Mouse (Mus musculus) heart, adult 18-20 months (tissue): ENCODE measurements around the gene Cybrd1. TPM values are rescaled to one million over a fixed set of nuclear protein-coding genes. Genes with fewer than 3 reads are reported as not detected.

Source experiments
- DNase-seq, 2 experiments: peaks; one replicate each; pipeline ENCODE4 v3.0.0; 2021 to 2022; ENCODE audit warnings: mixed read lengths in 1 of 2
- long read RNA-seq, 2 experiments: library from polyadenylated mRNA; stranded (forward); transcript quantifications; one replicate each; pipeline ENCODE4 v2.0.0; 2021
- total RNA-seq, 2 experiments: library from RNA; stranded (reverse); gene quantifications; 2 replicates each; pipeline ENCODE4 v1.2.3; 2021

Gene Cybrd1
- total RNA-seq: 1 to 10 TPM in 1 of 2 experiments, under 1 TPM in 1; 0.87 to 1.9 TPM
- long read RNA-seq, experiment 1: 0 reads
- long read RNA-seq, experiment 2, partial matches to known transcripts: 0 of 1 reads
- long read RNA-seq, experiment 2, other reads (novel, unspliced or antisense): 1 of 1 reads

DNA sequence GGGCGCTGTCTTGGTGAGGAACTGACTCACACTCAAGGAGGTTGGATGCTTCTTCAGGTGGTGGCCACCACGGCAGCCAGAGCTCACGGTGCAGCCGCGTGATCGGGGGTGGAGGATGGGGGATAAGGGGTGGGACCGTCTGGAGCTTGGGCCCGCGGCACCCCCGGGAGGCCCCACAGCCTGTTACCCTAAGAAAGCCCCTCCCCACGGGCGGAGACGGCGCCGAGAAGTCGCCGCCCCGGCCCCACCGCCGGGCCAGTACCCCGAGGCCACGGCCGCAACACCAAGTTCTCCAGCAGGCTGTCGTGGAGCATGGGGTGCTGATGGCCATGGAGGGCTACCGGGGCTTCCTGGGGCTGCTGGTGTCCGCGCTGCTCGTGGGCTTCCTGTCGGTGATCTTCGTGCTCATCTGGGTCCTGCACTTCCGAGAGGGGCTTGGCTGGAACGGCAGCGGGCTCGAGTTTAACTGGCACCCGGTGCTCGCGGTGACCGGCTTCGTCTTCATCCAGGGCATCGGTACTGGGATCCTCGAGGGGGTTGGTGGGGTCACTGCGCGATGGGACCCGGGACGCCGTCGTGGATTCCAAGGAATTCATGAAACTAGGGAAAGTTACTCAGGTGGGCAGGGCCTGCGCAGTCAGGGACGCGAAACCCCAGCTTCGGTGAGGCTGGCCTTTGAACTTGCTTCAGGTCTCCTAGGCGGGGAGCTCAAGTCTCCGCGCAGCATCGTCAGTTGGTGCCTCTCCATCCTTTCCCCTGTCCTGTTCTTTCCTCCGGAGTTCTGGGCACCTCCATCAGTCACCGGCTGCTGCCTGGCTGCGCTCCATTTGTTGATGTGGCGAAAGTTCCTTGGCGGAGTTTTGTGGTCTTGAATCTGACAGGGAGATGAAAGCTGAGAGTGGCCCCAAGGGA, at the start of gene Cybrd1:
Cybrd1 (plus strand) TSS at position 127 of the 912 bp plus-strand sequence.
- peak; percentile 67 to 74 for DNase-seq

DNA sequence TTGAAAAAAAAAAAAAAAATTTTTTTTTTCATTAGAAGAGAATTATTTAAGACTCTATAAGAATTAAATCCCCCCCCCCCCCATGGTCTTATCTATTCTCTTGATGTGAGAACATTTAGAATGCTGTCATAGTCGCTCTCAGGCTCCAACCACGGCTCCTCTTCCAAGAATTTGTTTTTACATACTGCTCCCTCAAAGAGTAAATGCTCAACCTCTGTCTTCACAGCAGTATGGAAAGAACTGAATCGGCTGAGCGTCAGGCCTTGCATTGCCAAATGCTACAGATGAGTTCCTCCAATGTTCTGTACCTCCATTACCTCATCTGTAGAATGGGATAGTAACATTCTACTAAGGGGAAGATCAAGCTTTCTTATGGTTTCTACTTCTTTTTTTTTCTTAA, 46.1 kb upstream of the Cybrd1 start:
- no peak for DNase-seq

DNA sequence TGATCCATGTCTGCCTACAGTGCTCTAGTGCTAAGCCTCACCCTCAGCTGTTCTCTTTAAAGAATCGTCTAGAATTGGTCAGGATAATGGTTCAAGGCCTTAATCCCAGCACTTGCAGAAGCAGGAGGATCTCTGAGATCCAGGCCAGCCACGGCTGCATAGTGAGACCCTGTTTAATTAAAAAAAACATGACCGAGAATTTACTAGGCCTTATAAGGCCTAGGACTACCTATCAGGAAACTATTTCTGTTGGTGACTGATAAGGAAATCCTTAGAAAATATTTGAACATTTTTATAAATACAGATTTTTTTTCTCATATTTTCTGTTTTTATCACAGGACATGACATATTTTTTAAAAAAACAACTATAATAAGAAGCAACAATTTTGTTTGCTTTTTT, 44.4 kb upstream of the Cybrd1 start:
- no peak for DNase-seq

DNA sequence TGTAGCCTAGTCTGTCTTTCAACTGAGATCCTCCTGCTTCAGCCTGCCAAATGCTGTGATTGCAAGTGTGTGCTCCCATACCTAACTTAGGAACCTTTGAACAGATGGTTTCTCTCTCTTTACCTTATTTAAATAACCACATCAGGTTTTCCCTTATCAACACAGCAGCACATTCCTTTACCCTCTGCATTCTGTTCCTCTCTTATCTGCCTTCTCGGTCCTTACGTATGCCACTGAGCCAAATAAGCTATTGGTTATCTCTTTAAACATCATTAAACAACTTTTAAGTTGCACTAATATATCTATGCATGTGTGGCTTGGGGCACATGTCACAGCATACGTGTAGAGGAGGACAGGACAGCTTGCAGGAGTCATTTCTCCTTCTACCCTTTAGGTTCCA, 43.9 kb upstream of the Cybrd1 start:
- no peak for DNase-seq

DNA sequence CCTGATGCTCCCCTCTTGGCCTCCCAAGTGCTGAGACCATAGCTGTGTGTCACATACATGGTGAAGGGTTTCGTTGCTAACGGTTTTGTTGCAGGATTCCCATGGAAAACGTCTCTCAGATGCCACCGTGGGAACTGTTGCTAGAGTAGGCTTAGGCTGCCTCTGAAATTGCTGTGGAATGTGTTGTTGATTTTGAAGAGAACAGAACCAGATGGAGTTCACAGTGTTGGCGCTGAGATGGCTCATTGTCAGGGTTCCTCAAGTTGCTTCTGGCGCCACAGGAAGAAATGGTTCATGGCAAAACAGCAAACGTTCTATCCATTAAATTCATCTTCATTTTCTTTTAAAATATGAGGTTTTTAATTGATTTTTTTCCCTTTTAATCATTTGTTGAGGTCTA, 35.3 kb upstream of the Cybrd1 start:
- no peak for DNase-seq

DNA sequence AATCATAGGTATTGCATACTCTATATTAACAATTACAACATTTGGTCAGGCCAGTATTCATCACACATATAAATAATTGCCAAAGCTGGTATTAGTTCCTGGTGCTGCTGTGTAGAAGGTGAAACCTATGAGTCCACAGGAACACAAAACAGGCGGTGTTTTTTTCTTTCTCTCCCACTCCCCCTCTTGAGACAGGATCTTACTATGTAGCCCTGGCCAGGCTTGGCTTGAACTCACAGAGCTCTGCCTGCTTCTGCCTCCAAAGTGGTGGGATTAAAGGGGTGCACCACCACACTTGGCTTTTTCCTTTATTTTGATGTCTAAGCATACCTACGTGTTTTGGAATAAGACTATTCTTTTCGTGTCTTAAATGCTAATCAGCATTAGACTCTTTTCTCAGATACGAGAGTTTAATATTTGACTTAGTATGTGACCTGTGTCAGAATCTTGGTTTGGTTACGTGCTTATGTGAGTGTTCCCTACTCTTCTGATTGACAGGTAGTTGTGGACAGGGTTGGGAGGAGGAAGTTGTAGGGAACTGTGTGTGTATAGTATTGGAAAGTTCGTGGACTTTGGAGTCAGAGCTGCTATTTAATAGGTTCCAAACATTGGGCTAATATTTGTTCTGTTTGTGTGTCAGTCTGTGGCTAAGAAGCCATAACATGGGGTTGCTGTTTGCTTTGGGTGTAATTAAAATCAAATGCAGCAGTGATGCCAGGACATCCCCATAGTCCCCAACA, 34.1 kb upstream of the Cybrd1 start:
- DNase-seq: no peak

DNA sequence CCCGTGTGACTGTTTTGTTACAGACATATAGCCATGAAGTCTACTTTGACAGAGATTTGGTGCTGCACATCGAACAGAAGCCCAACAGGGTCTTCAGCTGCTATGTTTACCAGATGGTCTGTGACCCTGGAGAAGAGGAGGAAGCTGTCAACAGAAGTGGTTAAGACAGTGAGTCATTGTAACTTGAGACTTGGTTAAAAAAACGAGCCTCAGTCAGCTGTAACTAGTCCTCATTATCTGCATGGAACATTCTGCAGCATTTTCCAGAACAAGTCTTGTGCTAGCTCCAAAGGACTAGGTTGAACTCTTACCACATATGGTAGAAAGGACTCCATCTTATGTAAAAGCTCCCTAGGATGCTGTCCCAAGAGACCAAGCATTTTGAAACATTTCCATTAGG, 28.0 kb upstream of the Cybrd1 start:
- DNase-seq: no peak

DNA sequence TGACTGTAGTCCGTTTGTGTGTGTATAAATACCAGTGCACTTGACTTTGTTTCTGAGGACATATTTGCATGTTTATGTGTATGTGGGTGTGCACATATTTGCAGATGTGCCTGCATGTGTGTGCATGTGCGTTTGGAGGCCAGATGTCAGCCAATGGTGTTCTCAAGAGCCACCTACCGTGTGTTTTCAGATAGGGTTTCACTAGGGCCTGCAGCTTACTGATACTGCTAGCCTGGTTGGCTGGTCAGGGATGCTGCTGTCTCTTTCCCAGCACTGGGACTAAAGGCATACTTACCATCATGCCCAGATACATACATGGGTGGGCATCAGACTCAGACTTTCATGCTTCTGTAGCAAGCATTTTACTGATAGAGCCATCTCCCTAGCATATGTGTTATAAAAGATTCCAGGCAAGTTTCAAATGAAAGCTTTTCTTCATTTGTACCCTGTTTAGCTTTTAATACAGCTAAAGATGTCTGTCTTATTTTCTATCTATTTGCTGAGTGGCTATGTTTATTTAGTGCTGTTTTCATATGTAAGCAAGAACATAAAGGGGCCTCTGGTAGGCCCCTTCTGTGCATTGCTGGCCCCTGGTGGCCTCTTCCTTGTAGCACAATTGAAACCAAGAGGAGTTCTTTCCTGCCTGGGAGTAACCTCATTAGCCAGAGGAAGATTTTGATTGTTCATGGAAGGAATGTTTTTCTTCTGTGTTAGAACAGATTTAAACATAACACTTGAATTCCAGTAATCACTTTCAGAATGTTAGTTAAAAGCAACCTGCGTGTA, 26.9 kb upstream of the Cybrd1 start:
- DNase-seq: no peak

DNA sequence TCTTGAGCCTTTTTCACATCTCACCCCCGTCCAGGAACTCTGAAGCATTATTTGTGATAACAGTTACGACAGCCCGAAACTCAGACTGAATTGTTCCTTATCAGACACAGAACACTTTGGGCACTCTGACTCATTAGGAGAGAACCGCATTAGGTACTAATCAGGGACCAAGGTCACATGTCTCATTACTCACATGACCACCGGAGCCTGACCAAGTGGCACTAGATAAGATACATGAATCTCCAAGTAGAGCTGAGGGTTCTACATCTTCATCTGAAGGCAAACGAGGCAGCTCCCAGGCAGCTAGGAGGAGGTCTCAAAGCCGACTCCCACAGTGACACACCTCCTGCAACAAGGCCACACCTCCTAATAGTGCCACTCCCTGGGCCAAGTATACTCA, 21.6 kb upstream of the Cybrd1 start:
- peak in 1 of 2 experiments; percentile 13 for DNase-seq

DNA sequence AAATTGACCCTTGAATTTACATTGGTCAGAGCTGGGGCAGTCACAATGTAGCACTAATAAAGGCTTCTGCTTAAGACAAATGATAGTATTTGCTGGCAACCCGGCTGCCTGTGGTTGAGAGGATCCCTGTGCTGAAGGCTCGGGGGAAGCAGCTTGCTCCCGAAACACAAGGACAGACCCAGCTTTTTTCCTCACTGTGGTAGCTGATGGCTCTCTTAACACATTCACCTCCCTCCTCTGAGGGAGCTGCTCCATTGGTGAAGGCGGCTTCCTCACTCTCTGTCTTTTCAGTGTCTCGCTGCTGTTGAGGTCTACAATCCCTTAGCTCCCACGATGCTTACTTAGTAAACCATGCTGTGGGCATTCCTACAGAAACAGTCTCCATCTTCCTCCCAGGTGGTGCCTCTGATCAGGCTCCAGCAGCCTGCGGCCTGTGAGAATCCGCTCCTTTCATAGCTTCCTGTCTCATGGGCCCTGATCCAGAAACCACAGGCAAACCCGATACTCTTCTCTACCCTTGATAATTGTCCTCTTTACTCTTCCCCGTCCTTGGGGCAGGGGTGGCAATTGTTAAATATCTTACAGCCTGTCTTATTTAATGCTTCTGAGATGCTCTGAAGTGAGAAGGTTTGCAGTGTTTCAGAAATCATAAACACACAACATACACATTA, 15.0 kb upstream of the Cybrd1 start:
- no peak for DNase-seq

DNA sequence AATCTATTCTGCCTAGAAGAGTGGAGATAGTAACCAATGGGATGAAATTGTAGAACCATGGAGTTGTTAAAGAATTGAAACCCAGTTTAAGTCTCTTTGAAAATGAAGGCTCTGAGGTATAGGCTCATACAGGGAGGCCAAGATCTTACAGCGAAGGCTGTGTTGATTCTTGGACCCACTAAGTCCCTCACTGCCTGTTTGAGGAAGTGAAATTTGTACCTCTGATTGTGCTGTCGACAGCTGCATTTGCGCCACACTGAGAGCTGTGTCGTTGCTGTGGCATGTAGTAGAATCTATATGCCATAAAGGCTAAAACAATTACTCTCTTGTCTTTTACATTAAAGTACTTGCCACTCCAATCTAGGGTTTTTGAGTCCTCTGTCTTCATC, 14.4 kb upstream of the Cybrd1 start:
- DNase-seq: no peak

DNA sequence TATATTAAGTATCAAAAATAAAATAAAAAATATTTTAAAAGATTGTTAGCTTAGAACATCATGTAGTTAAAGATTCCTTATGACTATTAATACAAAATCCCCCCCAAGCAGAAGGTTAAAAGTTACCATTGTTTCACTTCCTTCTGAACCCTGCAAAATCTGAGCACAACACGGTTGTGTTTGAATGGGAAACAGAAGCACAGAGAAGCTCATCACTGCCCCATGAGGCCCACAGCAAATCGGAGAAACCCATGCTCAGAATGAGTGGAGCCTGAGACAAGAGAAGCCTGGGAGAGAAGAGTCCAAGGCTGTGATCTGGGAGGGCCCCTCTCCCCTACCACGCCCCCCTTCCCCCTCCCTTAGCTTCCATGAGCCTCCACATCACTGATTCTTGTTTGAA, 13.0 kb upstream of the Cybrd1 start:
- no peak for DNase-seq

DNA sequence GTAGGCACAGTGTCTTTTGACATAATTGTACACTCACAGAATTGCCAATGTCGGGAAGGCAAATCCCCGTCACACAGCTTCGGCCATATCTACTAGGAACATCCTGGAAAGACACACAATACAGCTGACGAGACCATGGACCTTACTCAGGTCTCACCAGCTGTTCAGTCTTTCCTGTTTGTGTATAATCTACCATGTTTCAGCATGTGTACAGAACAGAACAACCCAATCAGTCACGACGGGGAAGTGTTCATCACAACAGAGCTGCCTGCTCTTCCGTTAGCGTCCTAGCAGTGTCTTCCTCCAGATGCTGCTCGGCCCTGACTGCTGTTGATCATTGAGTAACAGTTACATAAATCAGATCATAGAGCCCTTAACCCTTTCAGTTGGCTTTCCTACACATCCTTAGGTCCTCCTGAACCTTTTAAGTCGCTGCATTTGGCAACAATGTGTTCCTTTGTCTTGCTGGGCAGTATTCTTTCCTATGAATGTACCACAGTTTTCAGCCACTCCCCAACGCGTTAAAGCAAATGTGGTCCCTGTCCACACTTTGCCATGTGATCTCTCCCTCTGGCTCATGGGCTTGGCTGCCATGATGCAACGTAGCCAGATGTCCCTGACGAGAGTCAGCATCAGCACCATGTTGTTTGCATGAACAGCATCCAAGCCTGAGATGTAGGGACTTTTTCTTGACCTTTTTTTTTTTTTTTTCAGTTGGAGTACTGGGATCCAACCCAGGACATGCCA, 12.1 kb upstream of the Cybrd1 start:
- DNase-seq: no peak

DNA sequence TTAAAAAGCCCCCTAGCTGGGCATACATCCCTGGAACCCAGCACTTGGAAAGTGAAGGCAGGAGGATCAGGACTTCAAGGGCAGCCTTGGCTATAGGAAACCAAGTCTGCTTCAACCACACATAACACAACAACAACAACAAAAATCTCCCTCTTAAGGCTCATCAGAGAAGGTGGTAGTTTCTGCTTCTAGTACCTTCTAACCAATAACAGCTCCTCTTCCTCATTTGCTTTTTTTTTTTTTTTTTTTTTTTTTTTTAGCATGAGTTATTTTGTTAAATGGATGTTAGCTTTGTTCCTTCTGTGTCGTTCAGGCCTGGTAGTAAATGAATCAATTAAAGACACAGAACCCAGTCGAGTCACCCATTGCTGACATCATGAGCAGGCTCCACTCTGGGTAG, 10.5 kb upstream of the Cybrd1 start:
- DNase-seq: no peak

DNA sequence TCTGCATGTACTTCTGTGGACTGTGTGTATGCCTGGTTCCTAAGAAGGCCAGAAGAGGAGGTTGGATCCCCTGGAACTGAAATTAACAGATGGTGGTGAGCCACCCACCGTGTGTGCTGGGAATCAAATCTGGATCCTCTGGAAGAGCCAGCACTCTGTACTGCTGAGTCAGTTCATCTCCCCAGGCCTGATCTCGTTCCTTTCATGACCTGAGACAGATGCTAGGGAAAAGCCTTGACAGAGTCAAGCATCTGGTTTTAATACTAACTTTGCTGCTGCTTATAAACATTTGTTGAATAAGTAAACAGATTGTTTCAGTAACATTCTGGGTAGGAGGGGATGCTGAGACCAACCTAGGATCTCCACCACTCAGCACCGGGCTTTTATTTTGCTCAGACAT, 9.2 kb upstream of the Cybrd1 start:
- no peak for DNase-seq

DNA sequence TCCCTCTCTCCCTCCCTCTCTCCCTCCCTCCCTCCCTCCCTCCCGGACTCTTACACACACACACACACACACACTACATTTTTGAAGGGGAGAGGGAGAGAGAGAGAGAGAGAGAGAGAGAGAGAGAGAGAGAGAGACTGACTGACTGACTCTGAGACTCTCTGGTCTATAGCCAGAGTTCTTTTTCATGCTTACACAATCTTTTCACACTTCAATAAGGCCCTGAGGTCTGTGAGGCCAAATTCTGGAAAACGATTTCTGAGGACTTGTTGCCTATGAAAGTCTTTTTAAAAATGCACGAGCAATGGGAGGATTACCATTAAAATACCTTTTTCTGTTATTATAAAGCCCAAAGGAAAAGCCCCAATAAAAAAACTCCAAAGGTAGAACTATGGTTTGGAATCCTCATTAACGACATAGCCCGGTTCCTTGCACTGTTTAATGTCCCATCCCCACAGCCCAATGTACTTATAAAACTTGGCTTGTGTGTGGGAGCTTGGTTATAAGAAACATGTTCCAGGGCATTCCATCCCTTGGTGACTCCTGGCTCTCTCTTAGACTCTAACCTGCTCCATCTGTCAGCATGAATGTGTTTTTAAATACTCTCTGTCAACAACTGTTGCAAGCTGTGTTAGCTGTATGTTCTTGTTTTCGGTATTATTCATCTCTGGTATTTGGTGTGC, 4.1 kb upstream of the Cybrd1 start:
- no peak for DNase-seq

DNA sequence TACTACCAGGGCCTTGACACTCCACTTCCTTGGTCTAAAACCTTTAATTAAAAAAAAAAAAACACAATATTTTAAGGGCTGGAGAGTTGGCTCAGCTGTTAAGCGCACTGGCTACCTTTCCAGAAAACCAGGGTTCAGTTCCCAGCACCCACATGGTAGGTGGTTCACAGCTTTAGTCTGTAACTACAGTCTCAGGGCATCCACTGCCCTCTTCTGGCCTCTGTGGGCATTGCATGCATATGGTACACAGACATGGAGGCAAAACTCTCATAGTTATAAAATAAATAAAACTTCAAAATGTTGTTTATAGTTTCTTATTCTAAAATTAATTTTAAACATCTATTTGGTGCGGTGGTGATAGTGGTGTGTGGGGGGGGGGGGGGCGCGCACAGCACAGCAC, 1.6 kb upstream of the Cybrd1 start:
- DNase-seq: no peak

DNA sequence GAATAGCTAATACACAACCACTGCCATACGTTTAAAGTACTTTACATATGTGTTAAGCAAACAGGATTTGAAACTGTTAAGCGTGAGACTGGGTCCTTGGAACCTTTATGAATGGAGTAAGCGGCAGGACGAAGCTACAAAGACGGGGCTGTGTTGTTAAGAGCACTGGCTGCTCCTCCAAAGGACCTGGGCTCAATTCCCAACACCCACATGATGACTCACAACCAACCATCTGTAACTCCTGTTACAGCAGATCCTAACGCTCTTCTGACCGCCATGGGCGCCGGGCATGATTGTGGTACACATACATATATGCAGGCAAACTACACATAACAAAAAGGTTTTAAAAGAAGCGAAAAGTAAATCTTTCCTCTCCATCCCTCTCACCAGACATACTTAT, 3.1 kb downstream of the Cybrd1 start:
- DNase-seq: no peak

DNA sequence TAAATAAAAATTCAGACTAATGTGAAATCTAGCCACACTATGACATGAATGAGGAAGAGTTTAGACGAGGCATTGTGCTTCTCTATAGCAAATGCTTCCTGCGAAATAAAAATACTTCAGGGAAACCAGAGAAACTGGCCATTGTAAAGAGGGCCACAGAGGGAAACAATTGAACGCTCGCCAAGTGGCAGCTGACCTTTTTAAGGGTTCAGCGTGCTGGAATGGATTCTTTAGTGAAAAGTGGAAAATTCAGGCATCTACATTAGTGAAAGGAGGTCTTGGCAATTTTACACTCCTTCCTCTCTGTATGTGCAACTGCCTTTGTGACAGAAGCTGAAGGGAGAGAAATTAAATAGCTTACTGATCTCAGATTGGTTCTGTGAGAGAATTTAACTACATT, 3.7 kb downstream of the Cybrd1 start:
- DNase-seq: no peak

DNA sequence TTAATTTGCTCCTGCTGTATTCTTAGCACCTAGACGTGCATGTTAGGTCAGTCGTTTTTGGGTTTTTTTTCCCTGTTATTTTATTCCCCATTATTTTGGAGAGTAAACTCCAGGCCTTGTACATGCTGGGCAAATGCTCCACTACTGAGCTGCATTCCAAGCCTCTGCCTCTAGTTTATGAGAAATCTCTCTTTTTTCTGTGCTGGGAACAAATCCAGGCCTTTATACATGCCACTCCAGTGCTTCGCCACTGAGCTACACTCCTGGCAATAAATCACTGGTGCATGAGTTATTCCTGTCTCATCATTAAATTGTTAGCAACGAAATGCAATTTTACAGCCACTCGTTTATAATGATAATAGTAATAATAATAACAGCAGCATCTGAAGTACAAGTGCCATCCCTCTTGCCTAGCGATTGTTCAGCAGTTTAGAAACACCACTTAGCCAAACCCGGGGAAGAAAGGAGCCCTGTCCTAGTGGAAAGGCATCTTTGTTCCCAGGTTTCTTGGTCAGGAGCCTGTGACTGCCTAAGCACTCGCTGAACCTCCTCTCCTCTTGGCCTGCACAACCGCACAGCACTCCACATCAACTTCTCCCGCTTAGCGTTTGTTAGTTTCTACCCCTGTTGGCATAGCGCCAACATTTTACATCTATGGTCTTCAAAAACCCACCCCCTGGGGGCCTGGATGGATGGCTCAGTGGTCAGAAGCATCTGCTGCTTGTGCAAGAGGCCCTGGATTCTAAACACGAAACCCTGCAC, 4.7 kb downstream of the Cybrd1 start:
- no peak for DNase-seq
